Mouse (Mus musculus): ENCODE results near the gene Cbx3.

- TF ChIP-seq CTCF (IDR thresholded peaks at IDR 0.05; ENCODE audit: insufficient read depth, low read length) (no peak), POLR2A (IDR thresholded peaks at IDR 0.05; ENCODE audit: borderline replicate concordance, extremely low read depth, low read depth, low read length) (no peak)
Observed at GRCm38 (mm10) chr6:51505671-51506070, 35.5 kb downstream of the Cbx3 start.
